Mouse (Mus musculus) spleen, adult 18-20 months (tissue): ENCODE measurements at regions not wholly inside any gene's neighbourhood (a gene's known extent, or its start where the extent isn't known, plus 50 kb on each side); places are given as distances from the start of the nearest gene placed in this dataset.

Source experiments
- DNase-seq, 2 experiments: peaks; one replicate each; pipeline ENCODE4 v3.0.0; 2022; ENCODE audit warnings: mixed read lengths in 2 of 2

- DNase-seq: no peak
These were observed 102.3 kb downstream of the Gm26897 start for GRCm38 (mm10) chr5:111835737-111836667.

DNA sequence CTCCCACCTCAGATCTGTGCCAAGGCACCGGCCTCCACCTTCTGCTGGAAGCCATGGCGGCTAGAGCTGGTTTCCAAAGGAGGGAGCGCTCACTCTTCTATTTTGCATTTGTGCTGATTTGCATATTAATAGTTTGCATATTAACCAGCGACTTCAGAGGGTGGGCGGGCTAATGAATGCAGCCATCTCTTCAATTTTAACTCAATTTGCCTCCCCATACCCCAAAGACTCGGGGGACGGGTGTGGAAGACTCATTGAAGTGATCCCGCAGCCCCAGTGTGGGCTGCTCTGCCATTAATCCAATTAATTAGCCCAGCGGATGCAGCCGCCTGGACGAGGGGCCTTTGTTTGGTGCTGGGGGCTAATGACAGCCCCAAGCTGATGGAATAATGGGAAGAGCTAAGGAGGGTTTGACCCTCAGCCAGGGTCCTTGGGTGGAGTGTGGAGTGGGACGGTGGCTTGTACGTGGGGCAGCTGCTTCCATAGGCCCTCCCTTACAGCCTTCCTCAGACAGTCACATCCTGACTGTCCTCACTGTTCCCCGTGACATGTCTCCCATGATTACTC, 103.0 kb downstream of the Gm26897 start:
- DNase-seq: no peak

DNA sequence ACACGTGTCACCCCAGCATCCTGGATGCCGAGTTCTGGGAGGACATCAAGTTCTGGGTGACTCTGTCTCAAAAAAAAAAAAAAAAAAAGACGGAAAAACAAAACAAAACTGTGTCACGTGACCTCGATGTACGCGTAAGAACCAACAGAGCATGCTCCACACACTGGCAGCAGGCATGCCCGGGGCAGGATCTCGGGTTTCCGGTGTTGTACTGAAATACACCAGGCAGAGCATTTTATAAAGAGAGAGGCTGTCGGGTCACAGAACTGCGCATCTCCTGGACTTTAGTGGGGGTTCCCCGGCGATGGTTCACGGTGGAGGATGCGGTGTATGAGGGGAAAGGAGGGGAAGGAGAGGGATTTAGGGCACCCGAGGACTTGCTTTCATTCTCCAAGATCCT, 108.7 kb downstream of the Gm26897 start:
- DNase-seq: no peak

- DNase-seq: no peak
These were observed 110.0 kb downstream of the Gm26897 start for GRCm38 (mm10) chr5:111843622-111844239.

DNA sequence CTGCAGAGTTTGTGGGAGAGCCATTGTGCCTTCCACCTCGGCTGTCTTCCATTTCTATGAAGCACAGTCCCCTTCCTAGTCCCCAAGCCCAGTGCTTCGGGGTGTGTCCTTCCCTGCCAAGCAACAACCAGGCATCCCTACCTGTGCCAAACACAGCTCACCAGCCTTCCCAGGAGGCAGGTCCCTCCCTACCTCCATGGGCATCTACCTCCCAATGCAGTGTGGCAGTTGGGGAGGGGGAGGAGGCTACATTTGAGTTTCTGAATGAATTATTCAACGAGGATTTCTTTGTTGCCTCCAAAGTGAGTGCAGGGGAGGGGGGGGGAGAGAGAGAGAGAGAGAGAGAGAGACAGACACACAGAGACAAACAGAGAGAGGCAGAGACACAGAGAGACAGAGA, 110.8 kb downstream of the Gm26897 start:
- no peak for DNase-seq

DNA sequence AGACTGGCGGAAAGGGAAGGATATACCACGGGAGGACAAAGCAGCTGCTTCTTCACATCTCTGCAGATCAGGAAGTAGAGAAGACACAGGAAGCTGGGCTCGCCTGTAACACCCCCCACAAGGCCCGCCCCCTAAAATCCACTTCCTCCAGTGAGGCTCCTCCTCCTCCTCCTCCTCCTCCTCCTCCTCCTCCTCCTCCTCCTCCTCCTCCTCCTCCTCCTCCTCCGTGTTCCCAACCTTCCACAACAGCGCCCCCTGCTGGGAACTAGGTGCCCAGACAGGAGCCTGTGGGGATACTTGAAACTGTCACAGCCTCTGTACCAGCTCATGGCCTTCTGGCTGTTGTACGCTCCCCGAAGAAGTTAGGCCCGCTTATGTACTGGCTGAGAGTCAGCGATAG, 115.2 kb downstream of the Gm26897 start:
- no peak for DNase-seq

DNA sequence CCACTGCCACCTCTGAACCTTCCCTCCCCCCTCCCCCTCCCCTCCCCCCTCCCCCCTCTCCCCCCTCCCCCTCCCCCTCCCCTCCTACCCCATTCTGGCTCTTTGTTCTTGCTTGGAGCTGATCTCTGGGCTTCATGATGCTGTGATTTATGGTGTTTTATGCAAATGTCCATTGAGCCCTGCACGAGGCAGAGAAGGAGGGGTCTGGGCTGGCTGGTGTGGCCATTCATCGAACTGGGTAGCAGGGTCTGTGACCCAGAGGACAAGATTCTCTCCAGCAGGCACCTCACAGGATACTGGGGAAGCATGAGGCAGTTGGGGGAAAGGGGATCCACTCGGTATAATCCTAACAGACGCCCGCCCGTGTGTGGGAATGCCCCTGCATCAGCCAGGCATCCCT, 119.0 kb downstream of the Gm26897 start:
- DNase-seq: no peak

DNA sequence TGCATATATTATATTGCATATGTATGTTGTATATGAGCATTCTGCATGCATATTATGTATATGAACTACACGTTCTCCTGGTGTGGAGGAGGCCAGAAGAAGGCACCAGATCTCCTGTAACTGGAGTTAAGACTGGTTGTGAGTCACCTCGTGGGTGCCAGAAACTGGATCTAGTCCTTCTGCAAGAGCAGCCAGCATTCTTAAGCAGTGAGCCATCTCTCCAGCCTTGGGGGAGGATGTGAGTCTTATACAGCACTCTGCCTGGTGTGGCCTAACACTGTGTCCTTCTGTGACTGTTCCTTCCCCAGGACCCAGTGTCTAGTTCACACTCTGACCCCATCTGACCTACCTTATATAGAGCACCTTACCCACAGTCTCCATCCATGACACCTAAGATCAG, 121.6 kb downstream of the Gm26897 start:
- DNase-seq: no peak

DNA sequence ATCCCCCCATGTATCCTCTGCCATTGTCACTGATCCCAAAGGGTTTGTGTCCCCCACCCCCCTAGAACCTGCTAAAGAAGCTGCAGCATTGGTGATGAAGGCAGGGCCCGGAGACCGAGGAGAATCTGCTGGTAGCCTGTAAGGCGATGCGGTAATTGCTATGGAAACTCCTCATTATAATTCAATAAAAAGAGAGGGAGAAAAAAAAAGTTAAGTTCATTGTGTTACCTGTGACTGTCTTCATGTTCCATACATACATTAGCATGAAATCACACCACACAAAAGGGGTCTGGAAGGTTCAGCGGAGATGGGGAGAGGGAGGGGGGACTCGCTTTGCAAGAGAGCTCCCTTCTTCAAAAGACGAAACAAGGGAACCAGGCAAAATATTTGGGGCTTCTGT, 123.5 kb downstream of the Gm26897 start:
- no peak for DNase-seq

DNA sequence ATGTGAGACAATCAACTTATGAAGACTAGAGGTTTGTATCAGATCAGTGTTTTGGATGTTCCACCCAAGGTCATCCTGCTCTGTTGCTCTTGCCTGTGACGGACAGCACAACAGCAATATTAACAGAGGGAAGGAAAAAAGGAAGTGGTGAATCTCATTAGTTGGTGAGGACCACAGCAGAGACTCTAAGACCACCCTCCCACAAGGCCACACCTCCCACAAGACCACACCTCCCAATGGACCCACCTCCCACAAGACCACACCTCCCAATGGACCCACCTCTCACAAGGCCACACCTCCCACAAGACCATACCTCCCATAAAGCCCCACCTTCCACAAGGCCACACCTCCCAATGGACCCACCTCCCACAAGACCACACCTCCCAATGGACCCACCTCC, 126.7 kb downstream of the Gm26897 start:
- DNase-seq: no peak

DNA sequence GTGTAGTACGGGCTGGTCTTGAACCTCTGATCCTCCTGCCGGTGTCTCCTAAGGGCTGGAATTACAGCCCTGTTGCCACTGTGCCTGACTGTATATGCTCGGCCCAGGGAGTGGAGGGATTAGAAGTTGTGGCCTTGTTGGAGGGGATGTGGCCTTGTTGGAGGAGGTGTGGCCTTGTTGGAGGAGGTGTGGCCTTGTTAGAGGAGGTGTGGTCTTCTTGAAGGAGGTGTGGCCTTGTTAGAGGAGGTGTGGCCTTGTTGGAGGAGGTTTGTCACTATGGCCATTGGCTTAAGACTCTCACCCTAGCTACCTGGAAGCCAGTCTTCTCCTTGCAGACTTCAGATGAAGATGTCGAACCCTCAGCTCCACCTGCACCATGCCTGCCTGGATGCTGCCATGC, 128.6 kb downstream of the Gm26897 start:
- DNase-seq: no peak

- DNase-seq: no peak
These were observed 130.2 kb downstream of the Gm26897 start for GRCm38 (mm10) chr5:111863922-111864321.

DNA sequence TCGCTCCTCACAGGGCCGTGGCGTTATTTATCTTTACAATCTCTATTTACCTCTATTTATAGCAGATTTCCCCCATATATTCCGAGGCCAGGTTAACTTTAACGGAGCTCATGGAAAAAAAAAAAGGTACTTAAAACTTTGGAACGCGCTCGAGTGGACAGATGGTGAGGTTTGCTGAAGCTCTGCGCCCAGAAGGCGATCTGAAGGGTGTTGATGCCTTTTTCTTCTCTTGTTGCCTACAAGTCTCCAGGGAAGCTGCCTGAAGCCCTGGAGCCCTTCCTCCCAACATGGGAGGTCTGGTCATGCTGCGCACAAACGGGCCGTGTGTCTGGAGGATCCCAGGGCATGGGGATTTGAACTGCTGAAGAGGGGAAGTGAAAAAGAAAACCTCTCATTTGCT, 130.9 kb downstream of the Gm26897 start:
- DNase-seq: no peak

DNA sequence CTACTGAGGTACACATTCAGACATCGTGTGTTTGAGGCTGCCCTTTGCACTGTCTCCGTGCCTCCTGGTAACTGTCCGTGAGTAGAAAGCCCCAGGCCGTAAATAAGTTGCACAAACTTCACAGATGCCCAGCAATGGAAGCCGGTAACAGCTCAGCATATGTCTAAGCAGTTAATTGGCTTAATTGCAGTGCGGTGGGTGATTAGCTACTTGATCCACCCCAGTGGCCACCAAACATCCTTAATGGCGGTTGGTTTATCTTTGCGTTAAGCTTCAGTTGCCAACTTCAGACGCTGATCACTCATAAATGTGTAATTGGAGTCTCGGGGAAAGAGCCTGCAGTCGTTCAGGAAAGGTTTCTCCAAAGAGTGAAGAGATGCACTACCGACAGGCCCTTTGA, 135.3 kb downstream of the Gm26897 start:
- no peak for DNase-seq

GRCm38 (mm10) chr5:111877165-111877793, 143.6 kb downstream of the Gm26897 start:
- DNase-seq: no peak

GRCm38 (mm10) chr5:111879044-111879443, 145.3 kb downstream of the Gm26897 start:
- no peak for DNase-seq

DNA sequence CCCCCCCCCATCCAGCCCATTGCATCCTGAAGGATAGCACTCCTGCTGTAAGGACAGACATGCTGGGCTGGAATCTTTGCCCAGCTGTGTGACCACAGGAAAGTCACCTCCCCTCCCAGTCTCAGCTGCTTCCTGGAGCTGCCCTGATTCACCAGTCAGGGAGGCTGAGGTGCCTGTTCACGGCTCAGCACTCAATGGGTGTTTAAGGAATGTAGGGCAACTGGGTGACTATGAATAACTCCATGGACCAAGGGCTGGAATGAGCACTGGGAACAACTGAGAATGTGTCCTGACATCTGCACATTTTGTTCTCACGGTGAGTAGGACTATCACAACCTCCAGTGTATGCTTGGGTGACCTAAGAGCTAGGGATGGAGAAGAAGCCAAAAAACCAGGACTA, 146.5 kb downstream of the Gm26897 start:
- DNase-seq: no peak

DNA sequence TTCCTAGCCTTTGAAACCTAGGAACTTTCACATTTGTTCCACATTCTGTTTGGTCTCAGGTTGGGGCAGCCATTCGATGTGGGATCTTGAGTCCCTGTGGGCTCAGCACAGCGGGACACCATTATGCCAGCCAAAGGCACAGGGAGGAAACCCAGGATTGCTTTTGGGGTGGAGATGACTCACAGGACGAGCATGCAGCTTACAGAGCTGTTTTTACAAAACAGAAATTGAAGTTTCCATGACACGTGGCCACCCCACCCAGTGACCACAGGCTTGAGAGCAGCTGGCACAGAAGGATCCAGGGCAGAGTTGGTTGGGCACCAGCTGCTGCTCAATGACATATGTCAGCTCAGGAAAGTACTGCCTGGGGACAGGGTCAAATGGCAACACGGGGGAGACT, 147.8 kb downstream of the Gm26897 start:
- no peak for DNase-seq

GRCm38 (mm10) chr5:111887281-111887680, 153.6 kb downstream of the Gm26897 start:
- no peak for DNase-seq

GRCm38 (mm10) chr5:111890800-111891199, 157.1 kb downstream of the Gm26897 start:
- no peak for DNase-seq

GRCm38 (mm10) chr5:111891261-111891693, 157.6 kb downstream of the Gm26897 start:
- no peak for DNase-seq

- DNase-seq: no peak
These were observed 159.2 kb downstream of the Gm26897 start for GRCm38 (mm10) chr5:111892956-111893355.

- no peak for DNase-seq
These were observed 160.2 kb downstream of the Gm26897 start for GRCm38 (mm10) chr5:111893905-111894311.
